Mouse (Mus musculus): Measurements from ENCODE around the gene Gm16434. TPM values are rescaled to one million over a fixed set of nuclear protein-coding genes. Genes with fewer than 3 reads are reported as not detected.

Gene Gm16434
- polyA plus RNA-seq (2015; fragmentation: Nextera tagmentation; extraction: Ambion mirVana), result not detected in 2 replicates

GRCm38 (mm10) chr14:7194440-7194839, at the start of gene Gm16434:
TSS of gene Gm16434 (minus strand) at chr14:7194540.

GRCm38 (mm10) chr14:7174483-7174971, 19.8 kb downstream of the Gm16434 start, which contains the start of gene Gm3512:
TSS of gene Gm3512 (minus strand) at chr14:7174533.

Other genes with a start within 250 kb of the Gm16434 start
- gene Gm6356, start 220.7 kb downstream of the Gm16434 start, polyA plus RNA-seq (2015; fragmentation: Nextera tagmentation; extraction: Ambion mirVana), result not detected in 2 replicates
- gene Gm10406, start 167.1 kb downstream of the Gm16434 start, polyA plus RNA-seq (2015; fragmentation: Nextera tagmentation; extraction: Ambion mirVana), result 0.19 and 0.24 TPM in 2 replicates
- not detected in 2 replicates for gene Gm3685, start 149.6 kb downstream of the Gm16434 start, polyA plus RNA-seq (2015; fragmentation: Nextera tagmentation; extraction: Ambion mirVana)
- gene Gm3696, start 93.9 kb downstream of the Gm16434 start, polyA plus RNA-seq (2015; fragmentation: Nextera tagmentation; extraction: Ambion mirVana), result 1.1 and 1.2 TPM in 2 replicates
- gene Gm6676, start 69.1 kb downstream of the Gm16434 start, polyA plus RNA-seq (2015; fragmentation: Nextera tagmentation; extraction: Ambion mirVana), result not detected in 2 replicates
- 1.5 and 1.6 TPM in 2 replicates for gene Gm3512, start 20.0 kb downstream of the Gm16434 start, polyA plus RNA-seq (2015; fragmentation: Nextera tagmentation; extraction: Ambion mirVana)
- gene Gm3727, start 70.2 kb upstream of the Gm16434 start, polyA plus RNA-seq (2015; fragmentation: Nextera tagmentation; extraction: Ambion mirVana), result not detected in 2 replicates
- gene Gm3739, start 120.5 kb upstream of the Gm16434 start, polyA plus RNA-seq (2015; fragmentation: Nextera tagmentation; extraction: Ambion mirVana), result 0.09 TPM in 1 of 2 replicates, not detected in the other
- not detected in 2 replicates for gene Gm5797, start 137.9 kb upstream of the Gm16434 start, polyA plus RNA-seq (2015; fragmentation: Nextera tagmentation; extraction: Ambion mirVana)
- gene Gm8374, start 170.6 kb upstream of the Gm16434 start, polyA plus RNA-seq (2015; fragmentation: Nextera tagmentation; extraction: Ambion mirVana), result not detected in 2 replicates